Mouse (Mus musculus): ENCODE data around the gene Prkce. TPM values are rescaled to one million over a fixed set of nuclear protein-coding genes. Genes with fewer than 3 reads are reported as not detected.

Gene Prkce
- polyA plus RNA-seq, 1 experiment from 2014 or later: 2.0 TPM

DNA sequence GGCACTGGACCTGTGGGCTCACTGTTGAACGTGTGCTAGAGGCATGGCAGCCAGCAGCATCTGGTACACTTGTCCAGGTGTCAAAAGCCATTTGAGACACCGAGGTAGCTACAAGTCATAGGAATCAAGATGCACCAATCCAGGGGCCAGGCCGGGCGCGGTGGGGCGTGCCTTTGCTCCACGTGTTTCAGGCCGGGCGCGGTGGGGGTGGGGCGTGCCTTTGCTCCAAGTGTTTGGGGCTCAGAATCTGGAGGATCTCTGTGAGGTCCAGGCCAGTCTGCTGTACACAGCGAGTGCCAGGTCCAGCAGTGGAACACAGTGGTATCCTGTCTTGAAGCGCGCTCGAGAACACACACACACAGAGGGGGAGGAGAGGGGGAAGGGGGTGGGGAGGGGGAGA is 4.9 kb upstream of the Prkce start:
- ATAC-seq: no peak
- H3K36me3 ChIP-seq (replicated peaks; ENCODE audit: insufficient read depth, low read length): no peaks in the 10 kb centered on the region
- DNase-seq: peak; percentile 34
- WGBS (ENCODE audit: insufficient replicate concordance): 77% methylated on average over 15 of the region's 15 CpGs
- no peak overlapping the region for H3K9ac ChIP-seq (replicated peaks)
- no peak overlapping the region for H3K4me3 ChIP-seq (ENCODE audit: low read depth, low read length)
- TF ChIP-seq CTCF (IDR thresholded peaks at IDR 0.05; ENCODE audit: low read depth) (no peak), EP300 (IDR thresholded peaks at IDR 0.05; ENCODE audit: low read depth) (no peak)
- no peaks in the 10 kb centered on the region for H3K9me3 ChIP-seq (ENCODE audit: low read length)
- H3K4me1 ChIP-seq (ENCODE audit: insufficient read depth): peaks cover 13% of the 10 kb centered on the region; the same call in 1 of the 2 replicates
- no peak overlapping the region for H3K4me2 ChIP-seq (ENCODE audit: low read depth, low read length)
- no peaks in the 10 kb centered on the region for H3K27me3 ChIP-seq (ENCODE audit: insufficient read depth, low read length)
- no peak overlapping the region for H3K27ac ChIP-seq (ENCODE audit: low read depth)

DNA sequence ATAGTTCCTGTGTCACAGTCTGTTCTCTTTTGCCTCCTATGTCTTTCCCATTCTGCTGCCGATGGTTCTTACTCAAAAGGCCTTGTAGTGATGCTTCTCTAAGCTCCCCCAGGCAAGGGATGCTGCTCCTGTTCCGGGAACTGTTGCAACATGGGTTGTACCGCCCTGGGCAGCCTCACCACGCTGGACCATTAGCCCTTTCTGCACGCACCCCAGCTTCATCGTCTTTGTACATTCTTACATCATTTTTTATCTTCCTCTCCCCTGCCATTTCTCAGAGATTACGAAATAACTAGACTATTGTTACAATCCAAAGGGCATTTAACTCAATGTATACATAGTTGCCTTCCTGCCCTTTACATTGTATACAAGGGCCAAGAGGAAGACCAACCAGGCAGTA is 3.2 kb upstream of the Prkce start:
- ATAC-seq: no peak
- WGBS (ENCODE audit: insufficient replicate concordance): 49% methylated on average over 7 of the region's 7 CpGs

DNA sequence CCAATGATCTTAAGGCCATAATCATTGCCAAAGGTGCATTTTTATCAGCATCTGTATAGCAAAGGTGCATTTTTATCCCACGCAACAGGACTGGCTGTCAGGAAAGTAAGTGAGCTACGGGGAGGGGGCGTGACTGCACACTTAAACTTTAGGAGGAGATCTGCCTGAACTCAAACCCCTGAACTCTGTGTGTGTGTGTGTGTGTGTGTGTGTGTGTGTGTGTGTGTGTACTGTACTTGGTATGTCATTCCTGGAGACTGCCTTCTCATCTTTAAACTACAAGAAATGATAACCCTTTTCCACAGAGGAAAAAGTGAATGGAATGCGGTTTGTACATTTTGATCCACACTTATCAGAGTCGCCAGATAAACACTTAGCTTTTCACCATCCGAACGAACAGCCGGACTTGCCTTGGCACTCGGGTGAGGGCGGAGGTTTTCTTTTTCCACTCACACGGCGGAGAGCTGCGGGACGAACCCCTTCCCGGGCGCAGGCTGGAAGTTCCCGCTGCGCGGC is 1.5 kb upstream of the Prkce start:
- H3K27ac ChIP-seq (ENCODE audit: low read depth): peak overlapping the region; percentile 98
- H3K27me3 ChIP-seq (ENCODE audit: insufficient read depth, low read length): peaks cover 19% of the 10 kb centered on the region; the same call in 1 of the 2 replicates

More for the DNA sequence above, 3.2 kb upstream of the Prkce start:
- H3K9ac ChIP-seq (replicated peaks): no peak overlapping the region
- H3K27ac ChIP-seq (ENCODE audit: low read depth): no peak overlapping the region
- H3K27me3 ChIP-seq (ENCODE audit: insufficient read depth, low read length): peaks cover 17% of the 10 kb centered on the region; the same call in 1 of the 2 replicates
- H3K36me3 ChIP-seq (replicated peaks; ENCODE audit: insufficient read depth, low read length): no peaks in the 10 kb centered on the region
- no peak overlapping the region for H3K4me3 ChIP-seq (ENCODE audit: low read depth, low read length)
- no peak overlapping the region for H3K4me2 ChIP-seq (ENCODE audit: low read depth, low read length)
- DNase-seq: peak; percentile 41
- H3K4me1 ChIP-seq (ENCODE audit: insufficient read depth): peaks cover 24% of the 10 kb centered on the region
- TF ChIP-seq EP300 (IDR thresholded peaks at IDR 0.05; ENCODE audit: low read depth) (no peak), CTCF (IDR thresholded peaks at IDR 0.05; ENCODE audit: low read depth) (no peak)
- H3K9me3 ChIP-seq (ENCODE audit: low read length): no peaks in the 10 kb centered on the region

DNA sequence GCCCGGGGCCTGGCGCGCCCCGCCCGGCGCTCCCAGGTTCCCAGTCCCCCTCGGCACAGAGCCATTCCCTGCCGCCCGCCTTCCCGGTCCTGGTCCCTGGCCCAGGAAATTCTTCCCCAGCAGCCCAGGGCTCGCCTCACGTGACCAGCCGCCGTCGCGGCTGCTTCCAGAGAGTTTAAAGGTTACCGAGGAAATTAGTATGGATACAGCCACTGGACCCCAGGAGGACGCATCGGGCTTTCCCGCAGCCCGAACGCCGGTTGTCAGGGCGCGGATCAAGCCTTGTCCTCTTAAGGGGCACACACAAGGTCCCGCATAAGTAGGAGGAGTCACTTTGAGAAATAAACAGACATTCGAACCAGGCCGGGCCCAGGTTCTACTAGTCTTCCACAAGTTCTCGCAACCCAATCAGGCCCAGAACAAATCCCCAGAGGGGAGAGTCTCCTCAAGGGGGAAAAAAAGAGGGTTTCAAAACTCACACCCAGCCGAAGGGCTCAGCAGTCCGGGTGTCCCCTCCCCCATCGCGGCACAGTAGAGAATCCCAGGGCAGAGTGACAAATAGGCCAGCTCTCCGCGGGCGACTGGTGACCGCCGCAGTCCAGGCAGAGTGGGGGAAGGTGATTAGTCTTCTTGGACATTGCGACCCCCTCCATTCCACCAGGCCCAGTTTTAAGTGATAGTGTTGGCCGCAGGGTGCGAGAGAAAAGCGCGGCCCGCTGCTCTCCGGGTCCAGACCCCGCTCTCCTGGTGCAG is 842 bp upstream of the Prkce start:
- Histone ChIP-seq H3K27ac (ENCODE audit: low read depth) (peak overlapping the region; percentile 98), H3K9me3 (ENCODE audit: low read length) (no peaks in the 10 kb centered on the region), H3K4me3 (ENCODE audit: low read depth, low read length) (peak overlapping the region; percentile 90), H3K27me3 (ENCODE audit: insufficient read depth, low read length) (peaks cover 19% of the 10 kb centered on the region; the same call in 1 of the 2 replicates), H3K4me1 (ENCODE audit: insufficient read depth) (peaks cover 33% of the 10 kb centered on the region), H3K36me3 (replicated peaks; ENCODE audit: insufficient read depth, low read length) (no peaks in the 10 kb centered on the region; the same call in 1 of the 2 replicates), H3K9ac (replicated peaks) (peak overlapping the region; percentile 95), H3K4me2 (ENCODE audit: low read depth, low read length) (peak overlapping the region; percentile 98)
- under 1% methylated on average over 46 of the region's 46 CpGs for WGBS (ENCODE audit: insufficient replicate concordance)
- no peak for TF ChIP-seq EP300 (IDR thresholded peaks at IDR 0.05; ENCODE audit: low read depth)
- peak; percentile 72 for ATAC-seq
- DNase-seq: peak; percentile 77

More for the DNA sequence above, 1.5 kb upstream of the Prkce start:
- H3K4me3 ChIP-seq (ENCODE audit: low read depth, low read length): peak overlapping the region; percentile 90
- no peak for TF ChIP-seq CTCF (IDR thresholded peaks at IDR 0.05; ENCODE audit: low read depth)
- TF ChIP-seq EP300 (IDR thresholded peaks at IDR 0.05; ENCODE audit: low read depth): no peak
- 5% methylated on average over 19 of the region's 19 CpGs for WGBS (ENCODE audit: insufficient replicate concordance)
- H3K9me3 ChIP-seq (ENCODE audit: low read length): no peaks in the 10 kb centered on the region
- H3K9ac ChIP-seq (replicated peaks): peak overlapping the region; percentile 95
- no peak for DNase-seq
- no peak for ATAC-seq
- peaks cover 33% of the 10 kb centered on the region for H3K4me1 ChIP-seq (ENCODE audit: insufficient read depth)
- no peaks in the 10 kb centered on the region; the same call in 1 of the 2 replicates for H3K36me3 ChIP-seq (replicated peaks; ENCODE audit: insufficient read depth, low read length)
- peak overlapping the region; percentile 98 for H3K4me2 ChIP-seq (ENCODE audit: low read depth, low read length)

DNA sequence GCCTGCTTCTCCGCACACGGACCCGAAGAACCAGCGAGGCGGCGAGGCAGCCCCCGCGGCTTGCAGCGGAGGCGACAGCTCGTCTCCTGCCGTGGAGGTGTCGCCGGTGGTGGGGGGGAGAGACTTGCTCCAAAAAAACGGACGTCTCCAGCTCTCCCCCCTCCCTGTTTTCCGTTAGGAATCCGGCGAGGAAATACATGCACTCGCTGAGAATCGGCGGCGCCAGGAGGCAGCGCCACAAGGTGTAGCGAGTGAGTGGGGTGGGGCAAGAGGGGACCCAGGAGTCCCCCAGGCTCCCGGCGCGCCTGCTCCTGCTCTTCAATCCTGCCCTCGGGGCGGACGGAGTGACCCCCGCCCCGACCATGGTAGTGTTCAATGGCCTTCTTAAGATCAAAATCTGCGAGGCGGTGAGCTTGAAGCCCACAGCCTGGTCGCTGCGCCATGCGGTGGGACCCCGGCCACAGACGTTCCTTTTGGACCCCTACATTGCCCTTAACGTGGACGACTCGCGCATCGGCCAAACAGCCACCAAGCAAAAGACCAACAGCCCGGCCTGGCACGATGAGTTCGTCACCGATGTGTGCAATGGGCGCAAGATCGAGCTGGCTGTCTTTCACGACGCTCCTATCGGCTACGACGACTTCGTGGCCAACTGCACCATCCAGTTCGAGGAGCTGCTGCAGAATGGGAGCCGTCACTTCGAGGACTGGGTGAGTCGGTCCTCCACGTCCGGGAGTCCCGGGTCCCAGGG is 821 bp downstream of the Prkce start:
- 0 out of 2 replicates have a peak, but pooled peaks have one; percentile 6 for TF ChIP-seq CTCF (IDR thresholded peaks at IDR 0.05; ENCODE audit: low read depth)
- TF ChIP-seq EP300 (IDR thresholded peaks at IDR 0.05; ENCODE audit: low read depth): no peak
- peak; percentile 39 for DNase-seq

DNA sequence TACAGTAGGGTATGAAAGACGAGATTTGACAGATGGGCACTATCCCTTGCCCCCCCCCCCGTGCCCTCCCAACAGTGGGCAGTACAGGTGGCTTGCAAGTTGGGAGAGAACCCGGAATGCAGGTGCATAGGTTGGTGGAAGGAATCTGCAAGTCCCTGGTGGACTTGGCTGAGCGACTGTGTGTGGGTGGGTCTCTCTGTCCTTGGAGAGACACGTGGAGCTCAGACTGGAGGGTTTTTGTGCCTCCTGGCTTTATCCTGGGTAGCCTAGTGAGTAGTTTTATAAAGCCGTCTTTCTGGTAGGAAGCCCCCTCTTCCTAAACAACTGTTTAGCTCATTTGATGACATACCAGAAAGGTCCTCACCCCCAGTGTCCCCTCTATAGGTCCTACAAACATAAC is 1.5 kb downstream of the Prkce start:
- peak overlapping the region; percentile 95 for H3K9ac ChIP-seq (replicated peaks)
- 28% methylated on average over 6 of the region's 6 CpGs for WGBS (ENCODE audit: insufficient replicate concordance)
- peaks cover 19% of the 10 kb centered on the region; the same call in 1 of the 2 replicates for H3K27me3 ChIP-seq (ENCODE audit: insufficient read depth, low read length)

More for the DNA sequence above, 821 bp downstream of the Prkce start:
- Histone ChIP-seq H3K4me3 (ENCODE audit: low read depth, low read length) (peak overlapping the region; percentile 90), H3K4me1 (ENCODE audit: insufficient read depth) (peaks cover 33% of the 10 kb centered on the region), H3K27me3 (ENCODE audit: insufficient read depth, low read length) (peaks cover 19% of the 10 kb centered on the region; the same call in 1 of the 2 replicates), H3K9me3 (ENCODE audit: low read length) (no peaks in the 10 kb centered on the region), H3K9ac (replicated peaks) (peak overlapping the region; percentile 95), H3K27ac (ENCODE audit: low read depth) (peak overlapping the region; percentile 98), H3K36me3 (replicated peaks; ENCODE audit: insufficient read depth, low read length) (no peaks in the 10 kb centered on the region; the same call in 1 of the 2 replicates), H3K4me2 (ENCODE audit: low read depth, low read length) (peak overlapping the region; percentile 98)
- no peak for ATAC-seq
- WGBS (ENCODE audit: insufficient replicate concordance): 1% methylated on average over 64 of the region's 64 CpGs

More for the DNA sequence above, 1.5 kb downstream of the Prkce start:
- no peaks in the 10 kb centered on the region for H3K9me3 ChIP-seq (ENCODE audit: low read length)
- ATAC-seq (no peak), DNase-seq (no peak)
- H3K4me3 ChIP-seq (ENCODE audit: low read depth, low read length): peak overlapping the region; percentile 90
- no peaks in the 10 kb centered on the region; the same call in 1 of the 2 replicates for H3K36me3 ChIP-seq (replicated peaks; ENCODE audit: insufficient read depth, low read length)
- peak overlapping the region; percentile 98 for H3K4me2 ChIP-seq (ENCODE audit: low read depth, low read length)
- H3K27ac ChIP-seq (ENCODE audit: low read depth): no peak overlapping the region
- TF ChIP-seq EP300 (IDR thresholded peaks at IDR 0.05; ENCODE audit: low read depth) (no peak), CTCF (IDR thresholded peaks at IDR 0.05; ENCODE audit: low read depth) (no peak)
- peaks cover 33% of the 10 kb centered on the region for H3K4me1 ChIP-seq (ENCODE audit: insufficient read depth)
